Mouse (Mus musculus) lung, postnatal 14 days (tissue): ENCODE results near the gene Tgfbr1.

Source experiments
- DNase-seq: peaks from one replicate; pipeline ENCODE4 v3.0.0; 2021

Gene Tgfbr1

DNA sequence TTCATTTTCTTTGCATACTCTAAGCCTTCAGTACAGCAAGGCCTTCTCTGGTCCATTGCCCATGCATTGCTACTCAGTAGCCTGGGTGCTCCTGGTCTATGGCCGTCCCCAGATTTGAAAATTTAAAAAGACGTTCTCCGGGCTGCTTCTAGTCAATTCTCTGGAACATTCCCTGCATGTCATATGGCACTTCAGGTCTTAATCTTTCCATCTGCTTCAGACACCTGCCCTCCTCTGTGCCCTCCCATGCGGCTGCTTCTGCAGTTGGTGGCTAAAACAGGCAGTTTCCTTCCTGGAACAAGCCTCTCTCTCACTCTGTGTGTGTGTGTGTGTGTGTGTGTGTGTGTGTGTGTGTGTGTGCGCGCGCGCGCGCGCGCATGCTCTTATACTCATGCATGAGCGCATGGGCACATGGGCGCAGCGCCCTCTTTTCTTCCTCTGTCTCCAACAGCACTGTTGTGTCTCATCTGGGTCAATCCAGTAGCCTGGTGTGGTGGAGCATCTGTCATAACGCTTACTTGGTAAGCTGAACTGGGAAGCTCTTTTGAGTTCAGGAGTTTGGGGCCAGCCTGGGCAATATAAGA, 72.3 kb downstream of the Tgfbr1 start:
- DNase-seq = no peak

DNA sequence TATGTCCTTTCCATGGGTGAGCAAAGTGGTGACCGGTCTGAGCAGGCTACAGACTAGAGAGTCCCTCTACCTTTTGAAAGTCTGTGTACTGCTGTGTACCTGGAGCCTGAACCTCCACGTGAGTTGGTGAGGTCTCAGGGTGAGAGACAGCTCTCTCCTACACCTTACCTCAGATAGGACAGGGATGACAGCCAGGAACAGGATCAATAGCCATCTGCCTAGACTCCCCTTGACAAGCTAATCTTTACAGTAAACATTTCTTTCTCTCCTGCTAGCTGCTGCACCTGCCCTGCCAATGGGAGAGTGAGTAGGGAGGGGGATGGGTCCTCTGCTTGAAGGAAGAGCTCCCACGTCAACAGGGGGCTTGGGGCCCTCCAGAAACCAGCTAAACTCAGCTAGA, 74.6 kb downstream of the Tgfbr1 start:
- DNase-seq = no peak

GRCm38 (mm10) chr4:47430557-47430956, 77.5 kb downstream of the Tgfbr1 start:
- DNase-seq = no peak

- no peak for DNase-seq
Observed at GRCm38 (mm10) chr4:47431081-47431480, 78.1 kb downstream of the Tgfbr1 start.

GRCm38 (mm10) chr4:47432766-47433165, 79.7 kb downstream of the Tgfbr1 start:
- no peak for DNase-seq

DNA sequence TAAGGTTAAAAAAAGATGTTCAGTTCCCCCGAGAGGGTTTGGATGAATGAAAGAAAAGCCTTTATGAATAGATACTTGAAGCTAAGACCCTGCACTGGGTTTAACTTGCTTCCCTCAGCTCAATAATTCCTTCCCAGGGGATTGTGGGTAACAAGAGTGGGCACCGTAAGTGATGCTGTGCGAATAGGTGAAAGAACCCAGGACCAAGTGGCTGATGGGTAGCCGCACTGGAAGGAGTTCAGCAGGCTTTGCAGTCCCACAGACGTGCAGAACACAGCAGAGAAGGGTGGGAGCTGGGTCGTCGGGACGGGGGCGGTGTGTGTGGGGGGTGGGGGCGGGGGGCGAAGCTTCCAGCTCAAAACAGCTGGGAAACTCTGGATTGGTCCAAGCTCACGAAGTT, 82.1 kb downstream of the Tgfbr1 start:
- no peak for DNase-seq

DNA sequence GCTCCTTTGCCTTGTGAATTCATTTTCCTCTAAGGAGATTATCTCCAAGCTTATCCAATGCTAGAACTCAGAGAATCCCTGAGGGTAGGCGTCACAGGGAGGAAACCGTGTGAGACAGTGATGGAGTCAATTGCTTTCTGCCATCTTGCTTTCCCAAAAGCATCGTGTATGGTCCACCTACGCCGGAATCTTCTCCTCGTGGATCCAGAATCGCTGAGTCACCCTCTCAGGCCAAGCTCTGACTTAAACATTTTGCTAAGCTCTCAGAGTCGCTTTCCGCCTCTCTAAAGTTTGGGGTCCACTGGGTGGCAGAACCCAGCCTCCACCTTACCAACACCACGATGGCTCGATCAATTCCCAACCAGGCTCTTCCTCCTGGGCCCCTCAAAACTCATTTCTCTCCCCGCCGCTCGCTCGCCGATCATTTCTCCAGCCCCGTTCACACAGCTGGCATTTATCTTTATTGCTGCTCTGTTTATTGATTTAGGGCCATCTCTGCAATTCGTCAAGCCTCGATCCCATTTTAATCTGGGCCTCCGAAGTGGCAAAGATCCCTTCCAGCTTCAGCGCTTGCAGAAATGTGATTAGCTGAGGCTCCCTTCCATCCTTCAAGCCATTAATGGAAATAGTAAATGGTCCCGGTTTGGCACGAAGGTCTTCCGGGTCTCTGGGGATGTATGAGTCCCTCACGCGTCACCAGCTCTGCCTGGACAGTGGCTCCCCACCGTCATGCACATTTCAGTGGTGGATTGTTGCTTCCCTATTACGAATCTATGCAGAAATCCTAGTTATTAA, 82.7 kb downstream of the Tgfbr1 start:
- no peak for DNase-seq

GRCm38 (mm10) chr4:47437365-47438340, 84.6 kb downstream of the Tgfbr1 start:
- peak; percentile 89 for DNase-seq

- no peak for DNase-seq
Observed at GRCm38 (mm10) chr4:47438956-47439355, 85.9 kb downstream of the Tgfbr1 start.

GRCm38 (mm10) chr4:47440951-47441350, 87.9 kb downstream of the Tgfbr1 start:
- no peak for DNase-seq

GRCm38 (mm10) chr4:47448526-47448925, 95.5 kb downstream of the Tgfbr1 start:
- DNase-seq = no peak

- DNase-seq = no peak
Observed at GRCm38 (mm10) chr4:47449116-47449515, 96.1 kb downstream of the Tgfbr1 start.

DNA sequence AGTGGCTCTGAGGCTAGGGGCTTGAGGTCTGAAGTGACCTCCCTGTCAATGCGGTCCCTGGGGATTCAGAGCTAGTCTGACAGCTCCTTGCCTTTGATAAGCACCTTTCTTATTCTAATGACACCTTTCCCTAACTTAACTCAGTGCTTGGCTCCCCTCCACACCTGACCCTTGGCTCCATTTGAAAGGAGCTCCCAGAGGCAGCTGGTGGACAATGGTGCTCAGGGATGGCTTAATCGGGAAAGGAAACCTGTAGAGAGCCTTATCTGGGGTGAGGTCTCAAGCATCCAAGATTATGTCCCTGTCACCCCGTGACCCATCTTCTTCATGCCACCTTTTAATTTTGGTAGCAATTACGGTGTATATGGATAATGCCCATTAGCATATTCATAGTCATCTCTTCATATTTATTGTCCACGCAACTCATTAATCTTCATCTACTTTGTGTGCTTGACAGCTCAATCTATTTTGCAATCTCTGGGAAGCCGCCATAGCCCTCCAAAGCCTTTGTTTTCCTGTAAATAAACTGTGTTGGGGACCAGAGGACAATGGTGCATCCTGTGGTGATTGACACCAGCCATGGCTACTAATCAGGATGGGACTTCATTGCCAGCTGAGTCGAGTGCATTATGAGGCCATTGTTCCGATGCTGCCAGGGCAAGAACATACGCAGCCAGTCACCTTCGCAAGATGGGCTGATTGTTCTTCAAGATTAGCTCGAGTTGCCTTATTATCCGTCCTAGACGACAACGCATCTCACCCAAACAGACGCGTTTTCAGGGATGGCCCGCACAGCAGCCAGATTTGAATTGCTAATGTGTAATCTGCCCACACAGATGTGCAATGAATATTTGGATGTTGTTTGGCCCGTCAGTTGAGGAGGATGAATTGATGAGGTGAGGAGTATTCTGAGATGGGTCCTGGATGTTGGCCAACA, 96.8 kb downstream of the Tgfbr1 start:
- DNase-seq = no peak
